Mouse (Mus musculus): ENCODE measurements around the gene Fgf11.

Fgf11 gene

GRCm38 (mm10) chr11:69834001-69834549 lies 32.4 kb upstream of the Fgf11 start:
- DNase-seq (ENCODE audit: low read depth, low spot score): peak; percentile 67
- H3K36me3 ChIP-seq (ENCODE audit: control insufficient read depth, insufficient read depth, low read length, poor library complexity, severe bottlenecking): no peaks in the 10 kb centered on the region
- no peaks in the 10 kb centered on the region for H3K27me3 ChIP-seq (ENCODE audit: control insufficient read depth, insufficient read depth, low read length, poor library complexity, severe bottlenecking)

GRCm38 (mm10) chr11:69833554-69833953 lies 31.9 kb upstream of the Fgf11 start:
- no peaks in the 10 kb centered on the region for H3K36me3 ChIP-seq (ENCODE audit: control insufficient read depth, insufficient read depth, low read length, poor library complexity, severe bottlenecking)

GRCm38 (mm10) chr11:69828832-69829231 lies 27.2 kb upstream of the Fgf11 start:
- DNase-seq (ENCODE audit: low read depth, low spot score): no peak
- H3K27me3 ChIP-seq (ENCODE audit: control insufficient read depth, insufficient read depth, low read length, poor library complexity, severe bottlenecking): no peaks in the 10 kb centered on the region
- no peaks in the 10 kb centered on the region for H3K36me3 ChIP-seq (ENCODE audit: control insufficient read depth, insufficient read depth, low read length, poor library complexity, severe bottlenecking)

More at GRCm38 (mm10) chr11:69833554-69833953, 31.9 kb upstream of the Fgf11 start:
- DNase-seq (ENCODE audit: low read depth, low spot score): no peak
- H3K27me3 ChIP-seq (ENCODE audit: control insufficient read depth, insufficient read depth, low read length, poor library complexity, severe bottlenecking): no peaks in the 10 kb centered on the region

GRCm38 (mm10) chr11:69823456-69823855 lies 21.8 kb upstream of the Fgf11 start:
- Histone ChIP-seq H3K27me3 (ENCODE audit: control insufficient read depth, insufficient read depth, low read length, poor library complexity, severe bottlenecking) (no peaks in the 10 kb centered on the region), H3K36me3 (ENCODE audit: control insufficient read depth, insufficient read depth, low read length, poor library complexity, severe bottlenecking) (no peaks in the 10 kb centered on the region)
- DNase-seq (ENCODE audit: low read depth, low spot score): no peak

GRCm38 (mm10) chr11:69822080-69822479 lies 20.4 kb upstream of the Fgf11 start, which contains the start of gene Spem1:
Gene Spem1, minus strand, starts transcription at chr11:69822180.
- Histone ChIP-seq H3K27me3 (ENCODE audit: control insufficient read depth, insufficient read depth, low read length, poor library complexity, severe bottlenecking) (no peaks in the 10 kb centered on the region), H3K36me3 (ENCODE audit: control insufficient read depth, insufficient read depth, low read length, poor library complexity, severe bottlenecking) (no peaks in the 10 kb centered on the region)
- DNase-seq (ENCODE audit: low read depth, low spot score): no peak

GRCm38 (mm10) chr11:69818871-69819270 lies 17.2 kb upstream of the Fgf11 start:
- Histone ChIP-seq H3K36me3 (ENCODE audit: control insufficient read depth, insufficient read depth, low read length, poor library complexity, severe bottlenecking) (no peaks in the 10 kb centered on the region), H3K27me3 (ENCODE audit: control insufficient read depth, insufficient read depth, low read length, poor library complexity, severe bottlenecking) (no peaks in the 10 kb centered on the region)
- no peak for DNase-seq (ENCODE audit: low read depth, low spot score)

GRCm38 (mm10) chr11:69818365-69818764 lies 16.7 kb upstream of the Fgf11 start, which contains the start of gene Spem2:
Gene Spem2, minus strand, starts transcription at chr11:69818465.
- no peaks in the 10 kb centered on the region for H3K27me3 ChIP-seq (ENCODE audit: control insufficient read depth, insufficient read depth, low read length, poor library complexity, severe bottlenecking)
- DNase-seq (ENCODE audit: low read depth, low spot score): no peak
- no peaks in the 10 kb centered on the region for H3K36me3 ChIP-seq (ENCODE audit: control insufficient read depth, insufficient read depth, low read length, poor library complexity, severe bottlenecking)

- DNase-seq (ENCODE audit: low read depth, low spot score): no peak
- H3K27me3 ChIP-seq (ENCODE audit: control insufficient read depth, insufficient read depth, low read length, poor library complexity, severe bottlenecking): no peaks in the 10 kb centered on the region
- no peaks in the 10 kb centered on the region for H3K36me3 ChIP-seq (ENCODE audit: control insufficient read depth, insufficient read depth, low read length, poor library complexity, severe bottlenecking)
These were observed 14.9 kb upstream of the Fgf11 start for GRCm38 (mm10) chr11:69816520-69816919.

GRCm38 (mm10) chr11:69815155-69815554 lies 13.5 kb upstream of the Fgf11 start, which contains the start of gene Gm39566:
Gene Gm39566, minus strand, starts transcription at chr11:69815298.
- H3K36me3 ChIP-seq (ENCODE audit: control insufficient read depth, insufficient read depth, low read length, poor library complexity, severe bottlenecking): no peaks in the 10 kb centered on the region
- no peak for DNase-seq (ENCODE audit: low read depth, low spot score)
- H3K27me3 ChIP-seq (ENCODE audit: control insufficient read depth, insufficient read depth, low read length, poor library complexity, severe bottlenecking): no peaks in the 10 kb centered on the region

- no peaks in the 10 kb centered on the region for H3K27me3 ChIP-seq (ENCODE audit: control insufficient read depth, insufficient read depth, low read length, poor library complexity, severe bottlenecking)
- DNase-seq (ENCODE audit: low read depth, low spot score): no peak
- H3K36me3 ChIP-seq (ENCODE audit: control insufficient read depth, insufficient read depth, low read length, poor library complexity, severe bottlenecking): no peaks in the 10 kb centered on the region
These were observed 8.6 kb upstream of the Fgf11 start for GRCm38 (mm10) chr11:69810280-69810679.

GRCm38 (mm10) chr11:69807641-69808040 lies 6.0 kb upstream of the Fgf11 start:
- no peaks in the 10 kb centered on the region for H3K36me3 ChIP-seq (ENCODE audit: control insufficient read depth, insufficient read depth, low read length, poor library complexity, severe bottlenecking)
- no peaks in the 10 kb centered on the region for H3K27me3 ChIP-seq (ENCODE audit: control insufficient read depth, insufficient read depth, low read length, poor library complexity, severe bottlenecking)
- no peak for DNase-seq (ENCODE audit: low read depth, low spot score)

GRCm38 (mm10) chr11:69806378-69806777 lies 4.7 kb upstream of the Fgf11 start:
- no peaks in the 10 kb centered on the region for H3K27me3 ChIP-seq (ENCODE audit: control insufficient read depth, insufficient read depth, low read length, poor library complexity, severe bottlenecking)
- DNase-seq (ENCODE audit: low read depth, low spot score): no peak
- no peaks in the 10 kb centered on the region for H3K36me3 ChIP-seq (ENCODE audit: control insufficient read depth, insufficient read depth, low read length, poor library complexity, severe bottlenecking)

GRCm38 (mm10) chr11:69804972-69805909 lies 3.6 kb upstream of the Fgf11 start, which contains the start of gene Tmem102:
Gene Tmem102, minus strand, starts transcription at chr11:69805624.
- Histone ChIP-seq H3K36me3 (ENCODE audit: control insufficient read depth, insufficient read depth, low read length, poor library complexity, severe bottlenecking) (no peaks in the 10 kb centered on the region), H3K27me3 (ENCODE audit: control insufficient read depth, insufficient read depth, low read length, poor library complexity, severe bottlenecking) (no peaks in the 10 kb centered on the region)
- peak; percentile 19 for DNase-seq (ENCODE audit: low read depth, low spot score)

GRCm38 (mm10) chr11:69804652-69804940 lies 2.9 kb upstream of the Fgf11 start:
- DNase-seq (ENCODE audit: low read depth, low spot score): no peak
- Histone ChIP-seq H3K36me3 (ENCODE audit: control insufficient read depth, insufficient read depth, low read length, poor library complexity, severe bottlenecking) (no peaks in the 10 kb centered on the region), H3K27me3 (ENCODE audit: control insufficient read depth, insufficient read depth, low read length, poor library complexity, severe bottlenecking) (no peaks in the 10 kb centered on the region)

Measured in splenic B cell, adult 2 months (primary cell).